Mouse (Mus musculus) liver, postnatal 0 days (tissue): ENCODE measurements around the gene Adcy9.

Experiments
- CTCF ChIP-seq: sonication (generic); IDR thresholded peaks from 2 replicates; pipeline ENCODE4 v1.5.1; 2016; ENCODE audit warnings: antibody characterized with exemption, low read depth
- EP300 ChIP-seq: IDR thresholded peaks from 2 replicates; pipeline ENCODE4 v1.6.1; 2016; ENCODE audit warnings: antibody characterized with exemption, low read depth, mild to moderate bottlenecking

- TF ChIP-seq CTCF = no peak
- no peak for TF ChIP-seq EP300
Measured at GRCm38 (mm10) chr16:4276151-4276550, 144.1 kb downstream of the Adcy9 start.
